Mouse (Mus musculus): Measurements from ENCODE around the gene Wdr82. TPM values are rescaled to one million over a fixed set of nuclear protein-coding genes. Genes with fewer than 3 reads are reported as not detected.
A peak's percentile ranks its signal among the peaks of the same experiment; 100 is the strongest.

Gene Wdr82
- total RNA-seq, 1 experiment, result 95.8 TPM

GRCm38 (mm10) chr9:106227790-106228429 lies 57.2 kb downstream of the Wdr82 start:
- in situ Hi-C loops (cut with MboI; ENCODE audit: low sequenced_read_pairs in 2 of 2, unreplicated experiment in 2 of 2), result no loop called here
- H3K9me3 ChIP-seq (ENCODE audit: control insufficient read depth, insufficient read depth, low read depth, low read length), result no peaks in the 10 kb centered on the region
- TF ChIP-seq ZC3H11A (IDR thresholded peaks at IDR 0.05; ENCODE audit: borderline replicate concordance, low read depth, low read length), result no peak
- no peak for TF ChIP-seq ZNF384 (IDR thresholded peaks at IDR 0.05; ENCODE audit: low read depth, low read length)
- TF ChIP-seq MAFK (IDR thresholded peaks at IDR 0.05; ENCODE audit: insufficient read depth, low read depth, low read length), result no peak
- no peak for TF ChIP-seq CHD2 (IDR thresholded peaks at IDR 0.05; ENCODE audit: low read depth, low read length)
- TF ChIP-seq HCFC1 (IDR thresholded peaks at IDR 0.05; ENCODE audit: borderline replicate concordance, insufficient read depth, low read length), result no peak

GRCm38 (mm10) chr9:106230051-106230733 lies 59.5 kb downstream of the Wdr82 start:
- H3K27ac ChIP-seq (ENCODE audit: insufficient read depth, low read depth, low read length, poor library complexity, severe bottlenecking), result no peak overlapping the region
- no peaks in the 10 kb centered on the region for H3K9me3 ChIP-seq (ENCODE audit: control insufficient read depth, insufficient read depth, low read depth, low read length)
- DNase-seq (ENCODE audit: low read depth, low spot score), result no peak
- no peak for TF ChIP-seq CHD2 (IDR thresholded peaks at IDR 0.05; ENCODE audit: low read depth, low read length)
- TF ChIP-seq MAFK (IDR thresholded peaks at IDR 0.05; ENCODE audit: insufficient read depth, low read depth, low read length), result peak; percentile 34; the same call in 1 of the 2 replicates
- H3K4me3 ChIP-seq (ENCODE audit: insufficient read depth in 1 of 2, low read depth in 1 of 2, low read length in 2 of 2, poor library complexity in 1 of 2, severe bottlenecking in 1 of 2), result no peak overlapping the region
- in situ Hi-C loops (cut with MboI; ENCODE audit: low sequenced_read_pairs in 2 of 2, unreplicated experiment in 2 of 2), result no loop called here
- peaks cover 0 to 11% of the 10 kb centered on the region in 2 experiments; a peak in 2 of 4 replicates for H3K4me1 ChIP-seq (ENCODE audit: control insufficient read depth in 2 of 2, insufficient read depth in 2 of 2, low read length in 2 of 2, poor library complexity in 1 of 2)
- H3K9ac ChIP-seq (ENCODE audit: insufficient read depth, low read depth, low read length, poor library complexity, severe bottlenecking), result no peak overlapping the region
- H3K36me3 ChIP-seq (ENCODE audit: control insufficient read depth, insufficient read depth, low read length, poor library complexity, severe bottlenecking), result peaks cover 4% of the 10 kb centered on the region; the same call in 1 of the 2 replicates

More at GRCm38 (mm10) chr9:106227790-106228429, 57.2 kb downstream of the Wdr82 start:
- no peak for DNase-seq (ENCODE audit: low read depth, low spot score)
- H3K27ac ChIP-seq (ENCODE audit: insufficient read depth, low read depth, low read length, poor library complexity, severe bottlenecking), result no peak overlapping the region
- no peak overlapping the region for H3K9ac ChIP-seq (ENCODE audit: insufficient read depth, low read depth, low read length, poor library complexity, severe bottlenecking)
- no peaks in the 10 kb centered on the region for H3K36me3 ChIP-seq (ENCODE audit: control insufficient read depth, insufficient read depth, low read length, poor library complexity, severe bottlenecking)
- no peak overlapping the region for H3K4me3 ChIP-seq (ENCODE audit: insufficient read depth in 1 of 2, low read depth in 1 of 2, low read length in 2 of 2, poor library complexity in 1 of 2, severe bottlenecking in 1 of 2)
- H3K4me1 ChIP-seq (ENCODE audit: control insufficient read depth in 2 of 2, insufficient read depth in 2 of 2, low read length in 2 of 2, poor library complexity in 1 of 2), result peaks cover 0 to 11% of the 10 kb centered on the region in 2 experiments; a peak in 1 of 4 replicates

GRCm38 (mm10) chr9:106230734-106231106 lies 60.0 kb downstream of the Wdr82 start:
- Histone ChIP-seq H3K9ac (ENCODE audit: insufficient read depth, low read depth, low read length, poor library complexity, severe bottlenecking) (no peak overlapping the region), H3K27ac (ENCODE audit: insufficient read depth, low read depth, low read length, poor library complexity, severe bottlenecking) (no peak overlapping the region), H3K9me3 (ENCODE audit: control insufficient read depth, insufficient read depth, low read depth, low read length) (no peaks in the 10 kb centered on the region), H3K4me1 (ENCODE audit: control insufficient read depth in 2 of 2, insufficient read depth in 2 of 2, low read length in 2 of 2, poor library complexity in 1 of 2) (peaks cover 0 to 11% of the 10 kb centered on the region in 2 experiments; a peak in 2 of 4 replicates), H3K4me3 (ENCODE audit: insufficient read depth in 1 of 2, low read depth in 1 of 2, low read length in 2 of 2, poor library complexity in 1 of 2, severe bottlenecking in 1 of 2) (no peak overlapping the region), H3K36me3 (ENCODE audit: control insufficient read depth, insufficient read depth, low read length, poor library complexity, severe bottlenecking) (peaks cover 8% of the 10 kb centered on the region; the same call in 1 of the 2 replicates)
- DNase-seq (ENCODE audit: low read depth, low spot score), result no peak
- in situ Hi-C loops (cut with MboI; ENCODE audit: low sequenced_read_pairs in 2 of 2, unreplicated experiment in 2 of 2), result no loop called here
- TF ChIP-seq ZNF384 (IDR thresholded peaks at IDR 0.05; ENCODE audit: low read depth, low read length), result no peak
- peak; percentile 53; the same call in 1 of the 2 replicates for TF ChIP-seq MAFK (IDR thresholded peaks at IDR 0.05; ENCODE audit: insufficient read depth, low read depth, low read length)

- TF ChIP-seq HCFC1 (IDR thresholded peaks at IDR 0.05; ENCODE audit: borderline replicate concordance, insufficient read depth, low read length), result no peak
- no peak for TF ChIP-seq ZC3H11A (IDR thresholded peaks at IDR 0.05; ENCODE audit: borderline replicate concordance, low read depth, low read length)
- TF ChIP-seq CHD2 (IDR thresholded peaks at IDR 0.05; ENCODE audit: low read depth, low read length), result no peak
- no peak for TF ChIP-seq MAFK (IDR thresholded peaks at IDR 0.05; ENCODE audit: insufficient read depth, low read depth, low read length)
- in situ Hi-C loops (cut with MboI; ENCODE audit: low sequenced_read_pairs in 2 of 2, unreplicated experiment in 2 of 2), result no loop called here
- no peak for DNase-seq (ENCODE audit: low read depth, low spot score)
- no peak overlapping the region for H3K27ac ChIP-seq (ENCODE audit: insufficient read depth, low read depth, low read length, poor library complexity, severe bottlenecking)
- H3K9me3 ChIP-seq (ENCODE audit: control insufficient read depth, insufficient read depth, low read depth, low read length), result no peaks in the 10 kb centered on the region
- peaks cover 0 to 11% of the 10 kb centered on the region in 2 experiments; a peak in 2 of 4 replicates for H3K4me1 ChIP-seq (ENCODE audit: control insufficient read depth in 2 of 2, insufficient read depth in 2 of 2, low read length in 2 of 2, poor library complexity in 1 of 2)
- H3K9ac ChIP-seq (ENCODE audit: insufficient read depth, low read depth, low read length, poor library complexity, severe bottlenecking), result no peak overlapping the region
- peaks cover 8% of the 10 kb centered on the region; the same call in 1 of the 2 replicates for H3K36me3 ChIP-seq (ENCODE audit: control insufficient read depth, insufficient read depth, low read length, poor library complexity, severe bottlenecking)
- H3K4me3 ChIP-seq (ENCODE audit: insufficient read depth in 1 of 2, low read depth in 1 of 2, low read length in 2 of 2, poor library complexity in 1 of 2, severe bottlenecking in 1 of 2), result no peak overlapping the region
Measured at GRCm38 (mm10) chr9:106231220-106231619, 60.5 kb downstream of the Wdr82 start.

Data from ES-E14 (cell line).